Mouse (Mus musculus): Measurements from ENCODE around the gene Fuom. TPM values are rescaled to one million over a fixed set of nuclear protein-coding genes. Genes with fewer than 3 reads are reported as not detected.

Fuom gene
- polyA plus RNA-seq, 1 experiment from 2014 or later, result 29.4 TPM

GRCm38 (mm10) chr7:140070042-140070711 lies 32.1 kb downstream of the Fuom start:
- no peak for DNase-seq (ENCODE audit: low spot score)
- ATAC-seq (ENCODE audit: low read depth), result no peak
- H3K4me3 ChIP-seq (ENCODE audit: low read depth, low read length), result peak overlapping the region; percentile 25
- peaks cover 5% of the 10 kb centered on the region; the same call in 1 of the 2 replicates for H3K4me1 ChIP-seq (ENCODE audit: control insufficient read depth, insufficient read depth, low read length)
- no peaks in the 10 kb centered on the region for H3K27me3 ChIP-seq (replicated peaks; ENCODE audit: control insufficient read depth, insufficient read depth, low read length)
- H3K36me3 ChIP-seq (ENCODE audit: control insufficient read depth, insufficient read depth, low read length), result no peaks in the 10 kb centered on the region
- peak overlapping the region; percentile 54; the same call in 1 of the 2 replicates for H3K9ac ChIP-seq (ENCODE audit: low read depth, low read length)
- H3K27ac ChIP-seq (replicated peaks; ENCODE audit: low read depth, low read length), result no peak overlapping the region
- H3K9me3 ChIP-seq (ENCODE audit: control insufficient read depth, low read length), result no peaks in the 10 kb centered on the region
- H3K4me2 ChIP-seq (ENCODE audit: low read depth, low read length), result peak overlapping the region; percentile 50
- WGBS, result 37% methylated on average over 30 of the region's 39 CpGs

- no peak for ATAC-seq (ENCODE audit: low read depth)
- Histone ChIP-seq H3K4me2 (ENCODE audit: low read depth, low read length) (no peak overlapping the region), H3K9me3 (ENCODE audit: control insufficient read depth, low read length) (no peaks in the 10 kb centered on the region), H3K9ac (ENCODE audit: low read depth, low read length) (no peak overlapping the region), H3K4me3 (ENCODE audit: low read depth, low read length) (no peak overlapping the region), H3K27me3 (replicated peaks; ENCODE audit: control insufficient read depth, insufficient read depth, low read length) (peaks cover 14% of the 10 kb centered on the region), H3K36me3 (ENCODE audit: control insufficient read depth, insufficient read depth, low read length) (no peaks in the 10 kb centered on the region), H3K4me1 (ENCODE audit: control insufficient read depth, insufficient read depth, low read length) (peaks cover 5% of the 10 kb centered on the region; the same call in 1 of the 2 replicates), H3K27ac (replicated peaks; ENCODE audit: low read depth, low read length) (no peak overlapping the region)
- 48% methylated on average over 6 of the region's 6 CpGs for WGBS
- DNase-seq (ENCODE audit: low spot score), result no peak
These were observed 34.8 kb downstream of the Fuom start for GRCm38 (mm10) chr7:140067397-140067796.

DNA sequence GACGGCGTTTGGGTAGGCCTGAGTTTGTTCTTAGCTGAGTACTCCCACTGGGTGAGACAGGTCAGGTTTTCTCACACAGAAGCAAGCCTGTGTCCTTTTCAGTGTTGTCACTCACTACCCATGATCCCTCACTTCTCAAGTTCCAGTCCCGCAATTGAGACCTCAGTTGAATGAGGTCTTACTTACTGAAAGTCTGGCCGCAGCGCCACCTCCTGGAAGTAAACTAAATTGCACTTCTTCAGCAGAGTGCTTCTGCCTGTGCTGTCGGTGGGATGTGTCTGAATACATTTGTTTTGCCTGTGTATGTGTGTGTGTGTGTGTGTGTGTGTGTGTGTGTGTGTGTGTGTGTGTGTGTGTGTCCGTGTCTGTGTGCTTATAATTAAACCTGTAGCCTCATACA lies 39.1 kb downstream of the Fuom start:
- no peak overlapping the region for H3K4me3 ChIP-seq (ENCODE audit: low read depth, low read length)
- peaks cover 55% of the 10 kb centered on the region for H3K27me3 ChIP-seq (replicated peaks; ENCODE audit: control insufficient read depth, insufficient read depth, low read length)
- ATAC-seq (ENCODE audit: low read depth) (no peak), DNase-seq (ENCODE audit: low spot score) (peak; percentile 70)
- H3K36me3 ChIP-seq (ENCODE audit: control insufficient read depth, insufficient read depth, low read length), result no peaks in the 10 kb centered on the region
- H3K4me1 ChIP-seq (ENCODE audit: control insufficient read depth, insufficient read depth, low read length), result peaks cover 14% of the 10 kb centered on the region; the same call in 1 of the 2 replicates
- no peak overlapping the region for H3K4me2 ChIP-seq (ENCODE audit: low read depth, low read length)
- no peak overlapping the region for H3K27ac ChIP-seq (replicated peaks; ENCODE audit: low read depth, low read length)
- H3K9me3 ChIP-seq (ENCODE audit: control insufficient read depth, low read length), result no peaks in the 10 kb centered on the region
- no peak overlapping the region for H3K9ac ChIP-seq (ENCODE audit: low read depth, low read length)
- WGBS, result 22% methylated on average over 7 of the region's 7 CpGs

- no peak for ATAC-seq (ENCODE audit: low read depth)
- H3K4me2 ChIP-seq (ENCODE audit: low read depth, low read length), result no peak overlapping the region
- no peak for DNase-seq (ENCODE audit: low spot score)
- no peaks in the 10 kb centered on the region for H3K36me3 ChIP-seq (ENCODE audit: control insufficient read depth, insufficient read depth, low read length)
- peaks cover 14% of the 10 kb centered on the region; the same call in 1 of the 2 replicates for H3K4me1 ChIP-seq (ENCODE audit: control insufficient read depth, insufficient read depth, low read length)
- peaks cover 63% of the 10 kb centered on the region for H3K27me3 ChIP-seq (replicated peaks; ENCODE audit: control insufficient read depth, insufficient read depth, low read length)
- H3K9me3 ChIP-seq (ENCODE audit: control insufficient read depth, low read length), result no peaks in the 10 kb centered on the region
- WGBS, result 18% methylated on average over 11 of the region's 11 CpGs
- H3K27ac ChIP-seq (replicated peaks; ENCODE audit: low read depth, low read length), result no peak overlapping the region
- no peak overlapping the region for H3K4me3 ChIP-seq (ENCODE audit: low read depth, low read length)
- no peak overlapping the region for H3K9ac ChIP-seq (ENCODE audit: low read depth, low read length)
These were observed 39.9 kb downstream of the Fuom start for GRCm38 (mm10) chr7:140062307-140062706.

DNA sequence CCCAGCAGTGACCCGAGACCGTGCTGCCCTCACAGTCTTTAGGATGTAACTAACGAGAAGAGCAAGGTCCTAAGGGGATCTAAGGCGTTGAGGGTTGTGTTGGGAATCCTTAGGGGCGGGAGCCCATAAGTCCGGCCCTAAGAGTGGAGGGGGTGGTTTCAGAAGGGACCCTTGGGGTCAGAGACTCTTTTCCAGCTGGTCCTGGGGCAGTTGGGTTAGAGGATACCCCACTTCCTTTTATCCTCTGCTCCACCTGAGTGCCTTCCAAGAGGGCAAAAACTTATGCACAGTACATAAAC lies 40.5 kb downstream of the Fuom start:
- peak overlapping the region; percentile 91 for H3K4me2 ChIP-seq (ENCODE audit: low read depth, low read length)
- H3K9me3 ChIP-seq (ENCODE audit: control insufficient read depth, low read length), result no peaks in the 10 kb centered on the region
- H3K27me3 ChIP-seq (replicated peaks; ENCODE audit: control insufficient read depth, insufficient read depth, low read length), result peaks cover 68% of the 10 kb centered on the region
- no peak overlapping the region for H3K27ac ChIP-seq (replicated peaks; ENCODE audit: low read depth, low read length)
- ATAC-seq (ENCODE audit: low read depth) (no peak), DNase-seq (ENCODE audit: low spot score) (no peak)
- peak overlapping the region; percentile 44 for H3K4me3 ChIP-seq (ENCODE audit: low read depth, low read length)
- 0 out of 2 replicates have a peak overlapping the region, but pooled peaks have one; percentile 61 for H3K9ac ChIP-seq (ENCODE audit: low read depth, low read length)
- H3K4me1 ChIP-seq (ENCODE audit: control insufficient read depth, insufficient read depth, low read length), result peaks cover 14% of the 10 kb centered on the region; the same call in 1 of the 2 replicates
- no peaks in the 10 kb centered on the region for H3K36me3 ChIP-seq (ENCODE audit: control insufficient read depth, insufficient read depth, low read length)
- WGBS, result 4% methylated on average over 6 of the region's 6 CpGs

DNA sequence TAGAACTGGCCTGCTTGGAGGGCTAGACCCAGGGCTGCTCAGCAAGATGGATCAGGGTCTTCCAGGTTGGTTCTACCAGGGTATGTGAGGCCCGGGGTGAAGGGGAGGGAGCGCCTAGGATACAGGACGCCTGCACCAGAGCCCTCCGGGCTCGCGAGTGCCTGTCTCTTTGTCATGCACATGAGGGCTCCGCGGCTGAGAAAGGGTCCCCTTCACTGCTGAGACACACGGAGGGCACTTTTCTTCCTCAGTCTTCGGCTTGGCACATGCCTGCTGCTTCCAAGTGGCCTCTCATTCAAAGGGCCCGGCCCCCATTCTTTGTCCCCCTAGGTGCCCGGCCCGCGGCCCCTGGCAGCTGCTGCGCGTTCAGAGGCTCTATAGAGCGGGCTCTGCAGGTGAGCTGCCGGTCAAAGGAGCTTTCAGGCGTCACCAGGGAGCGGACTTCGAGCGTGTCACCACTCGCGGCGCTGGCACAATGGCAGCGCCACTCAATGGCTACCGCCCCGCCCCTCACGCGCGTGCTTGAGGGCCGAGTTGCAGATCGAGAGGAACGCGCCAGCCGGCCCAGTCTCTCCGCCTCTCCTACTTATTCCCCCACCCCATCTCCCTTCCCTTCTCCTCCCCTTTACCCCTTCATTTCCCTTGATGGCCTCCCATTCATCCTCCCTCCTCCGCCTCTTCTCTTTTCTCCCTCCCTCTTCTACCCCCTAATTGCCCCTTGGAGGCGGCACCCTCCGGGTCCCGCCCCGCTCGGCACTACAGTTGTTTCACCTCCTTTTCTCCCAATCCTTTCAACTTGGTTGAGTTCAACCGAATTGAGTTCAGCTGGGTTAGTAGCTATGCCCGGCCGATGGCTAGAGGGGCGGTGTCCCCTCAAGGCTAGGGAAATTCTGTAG lies 41.1 kb downstream of the Fuom start:
- H3K36me3 ChIP-seq (ENCODE audit: control insufficient read depth, insufficient read depth, low read length), result no peaks in the 10 kb centered on the region
- H3K9ac ChIP-seq (ENCODE audit: low read depth, low read length), result peak overlapping the region; percentile 61
- peak overlapping the region; percentile 44 for H3K4me3 ChIP-seq (ENCODE audit: low read depth, low read length)
- H3K4me2 ChIP-seq (ENCODE audit: low read depth, low read length), result peak overlapping the region; percentile 91
- peaks cover 14% of the 10 kb centered on the region; the same call in 1 of the 2 replicates for H3K4me1 ChIP-seq (ENCODE audit: control insufficient read depth, insufficient read depth, low read length)
- DNase-seq (ENCODE audit: low spot score), result peak; percentile 69
- H3K27ac ChIP-seq (replicated peaks; ENCODE audit: low read depth, low read length), result no peak overlapping the region
- WGBS, result 2% methylated on average over 41 of the region's 47 CpGs
- peak; percentile 58 for ATAC-seq (ENCODE audit: low read depth)
- peaks cover 73% of the 10 kb centered on the region for H3K27me3 ChIP-seq (replicated peaks; ENCODE audit: control insufficient read depth, insufficient read depth, low read length)
- H3K9me3 ChIP-seq (ENCODE audit: control insufficient read depth, low read length), result no peaks in the 10 kb centered on the region

- Histone ChIP-seq H3K36me3 (ENCODE audit: control insufficient read depth, insufficient read depth, low read length) (no peaks in the 10 kb centered on the region), H3K9me3 (ENCODE audit: control insufficient read depth, low read length) (no peaks in the 10 kb centered on the region), H3K4me2 (ENCODE audit: low read depth, low read length) (no peak overlapping the region), H3K27ac (replicated peaks; ENCODE audit: low read depth, low read length) (no peak overlapping the region), H3K27me3 (replicated peaks; ENCODE audit: control insufficient read depth, insufficient read depth, low read length) (peaks cover 73% of the 10 kb centered on the region), H3K9ac (ENCODE audit: low read depth, low read length) (no peak overlapping the region), H3K4me1 (ENCODE audit: control insufficient read depth, insufficient read depth, low read length) (peaks cover 14% of the 10 kb centered on the region; the same call in 1 of the 2 replicates), H3K4me3 (ENCODE audit: low read depth, low read length) (no peak overlapping the region)
- DNase-seq (ENCODE audit: low spot score) (no peak), ATAC-seq (ENCODE audit: low read depth) (no peak)
- 39% methylated on average over 4 of the region's 4 CpGs for WGBS
These were observed 42.6 kb downstream of the Fuom start for GRCm38 (mm10) chr7:140059601-140060000.

DNA sequence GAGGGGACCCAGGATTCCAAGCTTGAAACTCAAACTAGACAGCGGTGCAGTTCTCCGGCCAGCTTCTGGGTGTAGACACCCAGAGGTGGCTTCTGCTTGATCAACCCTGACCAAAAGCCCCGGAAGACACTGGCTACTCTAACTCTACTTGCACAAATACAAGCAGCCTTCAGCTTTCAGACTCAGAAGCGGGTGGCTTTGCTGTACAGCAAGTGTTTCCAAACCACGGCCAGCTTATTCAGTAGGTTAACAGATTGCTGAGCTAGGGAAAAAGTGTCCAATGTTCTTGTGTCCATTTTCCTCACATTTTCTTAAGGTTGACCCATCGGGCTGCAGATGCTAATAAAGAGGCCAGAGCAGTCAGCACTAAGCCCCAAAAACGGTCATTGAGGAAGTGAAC lies 43.7 kb downstream of the Fuom start:
- DNase-seq (ENCODE audit: low spot score), result no peak
- Histone ChIP-seq H3K27ac (replicated peaks; ENCODE audit: low read depth, low read length) (no peak overlapping the region), H3K4me2 (ENCODE audit: low read depth, low read length) (peak overlapping the region; percentile 85), H3K36me3 (ENCODE audit: control insufficient read depth, insufficient read depth, low read length) (no peaks in the 10 kb centered on the region), H3K9ac (ENCODE audit: low read depth, low read length) (peak overlapping the region; percentile 67; the same call in 1 of the 2 replicates), H3K4me3 (ENCODE audit: low read depth, low read length) (peak overlapping the region; percentile 47), H3K4me1 (ENCODE audit: control insufficient read depth, insufficient read depth, low read length) (peaks cover 14% of the 10 kb centered on the region; the same call in 1 of the 2 replicates), H3K27me3 (replicated peaks; ENCODE audit: control insufficient read depth, insufficient read depth, low read length) (peaks cover 70% of the 10 kb centered on the region), H3K9me3 (ENCODE audit: control insufficient read depth, low read length) (no peaks in the 10 kb centered on the region)
- ATAC-seq (ENCODE audit: low read depth), result no peak
- WGBS, result 26% methylated on average over 7 of the region's 7 CpGs

Measured in embryonic facial prominence, embryonic 14.5 days (tissue).